Mouse (Mus musculus): ENCODE measurements around the gene Son.

GRCm38 (mm10) chr16:91724247-91724646 is 76.9 kb downstream of the Son start:
- TF ChIP-seq CHD2 (IDR thresholded peaks at IDR 0.05; ENCODE audit: low read depth, low read length): no peak
- peak; percentile 45; the same call in 1 of the 2 replicates for TF ChIP-seq ZC3H11A (IDR thresholded peaks at IDR 0.05; ENCODE audit: borderline replicate concordance, low read depth, low read length)
- TF ChIP-seq ZNF384 (IDR thresholded peaks at IDR 0.05; ENCODE audit: low read depth, low read length): no peak
